Mouse (Mus musculus) neutrophil, adult 5-6 weeks (primary cell): ENCODE data around the gene Ubxn1. TPM values are rescaled to one million over a fixed set of nuclear protein-coding genes. Genes with fewer than 3 reads are reported as not detected.
"Not testable (repeated sequence)": the region's sequence is repeated elsewhere in the genome, so short reads cannot be mapped to it uniquely, and the experiment has no call there.

Experiments used
- ATAC-seq: fragments of 151-379, 151-347 bp; 2 replicates; pipeline ENCODE4 v1.8.0; 2017; ENCODE audit warnings: mild to moderate bottlenecking, moderate TSS enrichment; ENCODE audit not compliant: insufficient number of reproducible peaks, poor library complexity, low FRiP score, severe bottlenecking; ENCODE audit errors: extremely low read depth
- total RNA-seq: library from RNA; stranded (forward); fragments of 200-1000 nt; gene quantifications from 2 replicates; pipeline ENCODE4 v1.2.3, GENCODE M21; 2017

The Ubxn1 gene
- 167 TPM in 2 replicates for total RNA-seq

GRCm38 (mm10) chr19:8871267-8872186, at the start of gene Ubxn1:
Gene Ubxn1, plus strand, starts transcription at chr19:8871496.
- ATAC-seq, result peak; percentile 97

- no peak for ATAC-seq
Measured at GRCm38 (mm10) chr19:8822696-8823095, 48.6 kb upstream of the Ubxn1 start.

- peak; percentile 53; the same call in 1 of the 2 replicates for ATAC-seq
Measured at GRCm38 (mm10) chr19:8829660-8830059, 41.6 kb upstream of the Ubxn1 start, which contains the start of gene AC129217.1. Gene AC129217.1, plus strand, starts transcription at chr19:8829773.

- no peak for ATAC-seq
Measured at GRCm38 (mm10) chr19:8830664-8831063, 40.6 kb upstream of the Ubxn1 start.

GRCm38 (mm10) chr19:8831262-8831661, 40.0 kb upstream of the Ubxn1 start:
- ATAC-seq, result no peak

GRCm38 (mm10) chr19:8832971-8833370, 38.3 kb upstream of the Ubxn1 start:
- ATAC-seq, result no peak

GRCm38 (mm10) chr19:8836327-8836726, 35.0 kb upstream of the Ubxn1 start:
- ATAC-seq, result not testable (repeated sequence)

GRCm38 (mm10) chr19:8837251-8837791, 34.0 kb upstream of the Ubxn1 start, which contains the start of gene Bscl2:
Gene Bscl2, plus strand, starts transcription at chr19:8837467.
- peak; percentile 67 for ATAC-seq

- no peak for ATAC-seq
Measured at GRCm38 (mm10) chr19:8838041-8838730, 33.1 kb upstream of the Ubxn1 start.

GRCm38 (mm10) chr19:8839103-8839907, 32.0 kb upstream of the Ubxn1 start, which contains the start of gene Gng3:
Gene Gng3, minus strand, starts transcription at chr19:8839194.
- no peak for ATAC-seq

- ATAC-seq, result peak; percentile 48; the same call in 1 of the 2 replicates
Measured at GRCm38 (mm10) chr19:8839908-8840791, 31.1 kb upstream of the Ubxn1 start.

- no peak for ATAC-seq
Measured at GRCm38 (mm10) chr19:8841012-8841411, 30.3 kb upstream of the Ubxn1 start.

- ATAC-seq, result no peak
Measured at GRCm38 (mm10) chr19:8842961-8843360, 28.3 kb upstream of the Ubxn1 start.

GRCm38 (mm10) chr19:8844371-8845129, 26.7 kb upstream of the Ubxn1 start:
- ATAC-seq, result peak; percentile 51; the same call in 1 of the 2 replicates

- no peak for ATAC-seq
Measured at GRCm38 (mm10) chr19:8848356-8848755, 22.9 kb upstream of the Ubxn1 start.

- ATAC-seq, result no peak
Measured at GRCm38 (mm10) chr19:8850402-8850901, 20.8 kb upstream of the Ubxn1 start, which contains the start of gene Lrrn4cl. Gene Lrrn4cl, plus strand, starts transcription at chr19:8850768.

GRCm38 (mm10) chr19:8851639-8852038, 19.7 kb upstream of the Ubxn1 start:
- ATAC-seq, result no peak
